Mouse (Mus musculus): ENCODE measurements around the gene Dnaaf1.

DNA sequence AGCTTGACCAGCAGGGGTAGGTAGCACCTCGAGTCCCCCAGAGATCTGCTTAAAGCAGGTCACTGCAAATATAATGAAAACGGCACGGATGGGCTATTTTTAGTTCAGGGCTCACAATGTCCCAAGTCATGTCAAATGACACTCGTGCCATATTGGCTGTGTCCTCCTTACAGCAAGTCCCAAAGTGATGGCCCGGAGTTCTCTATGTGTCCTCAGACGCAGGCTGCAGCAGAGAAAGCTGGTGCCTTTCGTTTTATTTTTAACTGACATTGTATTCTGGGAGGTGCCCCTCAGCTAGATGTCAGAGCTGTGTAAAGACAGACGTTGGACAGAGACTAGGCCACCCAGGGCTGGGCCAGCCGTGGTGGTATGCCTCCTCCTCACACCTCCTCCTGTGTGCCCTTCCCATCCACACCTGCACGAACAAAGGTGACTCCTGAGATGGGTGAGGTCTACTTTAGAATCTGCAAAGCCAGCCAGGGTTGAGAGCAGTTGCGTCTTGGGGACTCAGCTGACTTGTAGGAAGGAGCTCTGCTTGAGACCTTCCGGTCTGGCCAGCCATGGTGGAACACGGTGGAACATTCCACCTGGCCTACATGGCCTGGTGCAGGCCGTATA is 45.9 kb downstream of the Dnaaf1 start:
- TF ChIP-seq CTCF (IDR thresholded peaks at IDR 0.05; ENCODE audit: borderline replicate concordance, insufficient read depth, low read length), result no peak
- no peak for TF ChIP-seq POLR2A (IDR thresholded peaks at IDR 0.05; ENCODE audit: low read depth, low read length)

All from embryonic fibroblast, embryonic 13.5 days (primary cell).